Mouse (Mus musculus): ENCODE measurements around the gene Anapc7.
"Not testable (repeated sequence)": the region's sequence is repeated elsewhere in the genome, so short reads cannot be mapped to it uniquely, and the experiment has no call there.

Anapc7 gene

GRCm38 (mm10) chr5:122409692-122410645 lies 11.5 kb upstream of the Anapc7 start:
- DNase-seq, result no peak

- DNase-seq, result no peak
These were observed 9.6 kb upstream of the Anapc7 start for GRCm38 (mm10) chr5:122411892-122412291.

GRCm38 (mm10) chr5:122412826-122413225 lies 8.7 kb upstream of the Anapc7 start:
- DNase-seq, result no peak

GRCm38 (mm10) chr5:122414351-122414750 lies 7.1 kb upstream of the Anapc7 start:
- DNase-seq, result no peak

- no peak for DNase-seq
These were observed 6.0 kb upstream of the Anapc7 start for GRCm38 (mm10) chr5:122415465-122415864.

- not testable (repeated sequence) for DNase-seq
These were observed 817 bp upstream of the Anapc7 start for GRCm38 (mm10) chr5:122420676-122421075.

- DNase-seq, result peak; percentile 87
These were observed 825 bp downstream of the Anapc7 start for GRCm38 (mm10) chr5:122422071-122422964.

GRCm38 (mm10) chr5:122423083-122423482 lies 1.6 kb downstream of the Anapc7 start:
- no peak for DNase-seq

GRCm38 (mm10) chr5:122425550-122425949 lies 4.1 kb downstream of the Anapc7 start:
- DNase-seq, result no peak

GRCm38 (mm10) chr5:122430036-122430775 lies 8.7 kb downstream of the Anapc7 start:
- DNase-seq, result no peak

GRCm38 (mm10) chr5:122431221-122431620 lies 9.7 kb downstream of the Anapc7 start:
- DNase-seq, result no peak

- DNase-seq, result no peak
These were observed 13.0 kb downstream of the Anapc7 start for GRCm38 (mm10) chr5:122434541-122434940.

- no peak for DNase-seq
These were observed 18.1 kb downstream of the Anapc7 start for GRCm38 (mm10) chr5:122439400-122440094.

GRCm38 (mm10) chr5:122440095-122440630 lies 18.7 kb downstream of the Anapc7 start:
- no peak for DNase-seq

- DNase-seq, result no peak
These were observed 23.0 kb downstream of the Anapc7 start for GRCm38 (mm10) chr5:122444492-122444891.

GRCm38 (mm10) chr5:122445051-122445610 lies 23.6 kb downstream of the Anapc7 start:
- no peak for DNase-seq

- DNase-seq, result no peak
These were observed 26.4 kb downstream of the Anapc7 start for GRCm38 (mm10) chr5:122447857-122448256.

GRCm38 (mm10) chr5:122448869-122449268 lies 27.4 kb downstream of the Anapc7 start:
- no peak for DNase-seq

- DNase-seq, result no peak
These were observed 28.5 kb downstream of the Anapc7 start for GRCm38 (mm10) chr5:122449946-122450345.

- no peak for DNase-seq
These were observed 29.4 kb downstream of the Anapc7 start for GRCm38 (mm10) chr5:122450913-122451317.

- no peak for DNase-seq
These were observed 29.8 kb downstream of the Anapc7 start for GRCm38 (mm10) chr5:122451324-122451723.

Data from cerebellum, adult 9-10 months (tissue).